In the genomic region with DNA sequence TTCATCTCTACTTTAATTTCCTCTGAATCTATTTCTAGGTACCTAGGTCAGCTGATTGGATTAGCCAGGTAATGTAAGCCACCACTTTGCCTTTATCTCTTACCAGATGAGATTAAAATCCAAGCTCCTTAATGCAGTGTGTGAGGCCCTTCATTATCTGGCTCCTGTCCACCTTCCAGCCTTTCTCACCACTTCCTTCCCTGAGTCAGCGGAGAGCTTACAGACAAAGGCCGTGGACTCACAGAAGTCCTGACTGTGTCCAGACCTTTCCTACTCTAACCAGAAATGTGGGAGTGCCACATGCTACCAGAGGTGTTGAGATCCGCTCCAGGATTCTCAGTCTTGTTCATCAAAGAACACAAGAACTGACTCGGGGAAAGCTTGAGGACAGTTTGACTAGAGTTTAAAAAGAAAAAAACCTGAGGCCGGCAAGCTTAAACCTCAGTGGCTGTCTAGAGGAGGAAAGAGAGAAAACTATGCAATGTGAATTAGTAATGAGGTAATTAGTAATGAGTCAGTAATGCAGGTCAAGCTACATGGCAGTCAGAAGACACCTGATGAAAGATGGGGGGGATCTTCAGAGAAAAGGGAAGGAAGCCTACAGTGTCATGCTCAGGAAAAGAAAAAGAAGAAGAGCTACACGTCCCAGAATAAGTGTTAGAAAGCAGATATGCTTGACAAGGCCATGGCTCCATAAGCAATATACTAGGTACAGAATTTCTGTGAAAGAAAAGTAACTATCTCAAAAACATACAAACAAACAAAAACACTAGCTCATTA, we compare ENCODE assay signal across 34 mouse cellular contexts. TPM values are rescaled to one million over a fixed set of nuclear protein-coding genes. Genes with fewer than 3 reads are reported as not detected.
DNase-seq lines count a peak whose midpoint lies in the region; ATAC-seq and TF ChIP-seq lines count a peak whose summit lies in the region.
"Had no signal": no experiment of that assay in that cellular context is flagged by ENCODE, and none has a peak within 500 bp of the region (broad histone marks: within the 10 kb centered on the region; RNA-seq: fewer than 3 reads in every experiment).

No protein-coding gene starts in this region.

- H3K4me3 ChIP-seq in small intestine, adult 2 months (ENCODE audit: low read depth, low read length) = no peak overlapping the region
- H3K4me3 ChIP-seq: forebrain, embryonic 13.5 days; heart, adult 2 months; hindbrain, embryonic 12.5 days; intestine, embryonic 15.5 days; limb, embryonic 10.5 days; limb, embryonic 15.5 days; liver, embryonic 13.5 days; neural tube, embryonic 12.5 days had no signal

- WGBS in small intestine, adult 2 months = 50% methylated on average over 6 of the region's 6 CpGs

- H3K27me3 ChIP-seq in small intestine, adult 2 months (ENCODE audit: control insufficient read depth, insufficient read depth, low read length) = no peaks in the 10 kb centered on the region
- H3K27me3 ChIP-seq: forebrain, embryonic 13.5 days; hindbrain, embryonic 12.5 days; intestine, embryonic 15.5 days; liver, embryonic 13.5 days; neural tube, embryonic 12.5 days had no signal

- peak overlapping the region; percentile 20; the same call in 1 of the 2 replicates for H3K27ac ChIP-seq in small intestine, adult 2 months (ENCODE audit: insufficient read depth, low read depth, low read length)
- H3K27ac ChIP-seq: forebrain, embryonic 13.5 days; heart, adult 2 months; hindbrain, embryonic 12.5 days; hindbrain, postnatal 0 days; intestine, embryonic 15.5 days; limb, embryonic 10.5 days; limb, embryonic 15.5 days; liver, embryonic 13.5 days; neural tube, embryonic 12.5 days had no signal

- H3K4me1 ChIP-seq in small intestine, adult 2 months (ENCODE audit: control insufficient read depth, insufficient read depth, insufficient read length, low read length) = peaks cover 12% of the 10 kb centered on the region; the same call in 1 of the 2 replicates
- H3K4me1 ChIP-seq: forebrain, embryonic 13.5 days; hindbrain, embryonic 12.5 days; intestine, embryonic 15.5 days; limb, embryonic 10.5 days; limb, embryonic 15.5 days; liver, embryonic 13.5 days; neural tube, embryonic 12.5 days had no signal

- DNase-seq in 3134 (ENCODE audit: extremely low read depth, insufficient read length, low spot score) = peak; percentile 45
- peak; percentile 73 for DNase-seq in 416B (ENCODE audit: low read depth)
- DNase-seq in layer of hippocampus, adult 11-12 months (ENCODE audit: low spot score) = no peak
- DNase-seq in spleen, postnatal 36 days (ENCODE audit: low spot score in 2 of 2) = no peak
- no peak for DNase-seq in lung, adult 18-20 months
- DNase-seq: adrenal gland, adult 2 months; adrenal gland, postnatal 36 days; cerebellum, adult 2 months; cerebellum, postnatal 14 days; gastrocnemius, postnatal 25 days; heart, adult 2 months; heart, postnatal 36 days; kidney, adult 2 months; kidney, postnatal 36 days; layer of hippocampus, postnatal 36 days; liver, embryonic 13.5 days; lung, adult 2 months; lung, postnatal 10 days; right cerebral cortex, postnatal 14 days; thymus, adult 18-20 months; thymus, postnatal 36 days had no signal

- TF ChIP-seq POLR2A in small intestine, adult 2 months (IDR thresholded peaks at IDR 0.05; ENCODE audit: low read depth, low read length) = no peak

- 0 out of 2 replicates have a peak, but pooled peaks have one; percentile 60 for ATAC-seq in common myeloid progenitor, adult 5-6 weeks (replicated peaks; ENCODE audit: low read depth, poor library complexity, severe bottlenecking)
- ATAC-seq: forebrain, embryonic 13.5 days; hindbrain, postnatal 0 days; midbrain, embryonic 16.5 days had no signal

- H3K36me3 ChIP-seq in small intestine, adult 2 months (ENCODE audit: control insufficient read depth, insufficient read depth, low read length) = no peaks in the 10 kb centered on the region
- H3K36me3 ChIP-seq: G1E; hindbrain, embryonic 12.5 days; intestine, embryonic 15.5 days; limb, embryonic 10.5 days; limb, embryonic 15.5 days; liver, embryonic 13.5 days; neural tube, embryonic 12.5 days had no signal

- no peak for TF ChIP-seq CTCF in small intestine, adult 2 months (IDR thresholded peaks at IDR 0.05; ENCODE audit: extremely low read depth, insufficient read length, insufficient replicate concordance, low read depth, low read length)

RNA-seq across cellular contexts. Expression of a gene that starts 14.5 kb away (rescaled TPM):
- total RNA-seq in common myeloid progenitor, adult 5-6 weeks (2017) = 14.2 and 15.1 TPM in 2 replicates
- 1.8 and 4.1 TPM in 2 replicates for polyA plus RNA-seq in small intestine, adult 2 months (2012; rRNA removed)

RNA-seq across cellular contexts. Expression of a gene that starts 45.9 kb away (rescaled TPM):
- total RNA-seq in common myeloid progenitor, adult 5-6 weeks (2017) = not detected in 2 replicates
- polyA plus RNA-seq in small intestine, adult 2 months (2012; rRNA removed) = 0.04 and 0.16 TPM in 2 replicates
- total RNA-seq: gastrocnemius, postnatal 25 days; hindbrain, postnatal 0 days had no signal
- polyA plus RNA-seq: cerebellum, adult 2 months; embryonic facial prominence, embryonic 11.5 days; forebrain, embryonic 13.5 days; G1E; heart, adult 2 months; limb, embryonic 15.5 days; liver, embryonic 13.5 days; midbrain, embryonic 11.5 days; neural tube, embryonic 12.5 days had no signal

Comparison
In these comparisons a context has a peak if more than half of its experiments do, and no peak if none do; other contexts are left out.
1. DNase-seq: peak in 3134 (single experiment) and 416B (single experiment); none in layer of hippocampus, adult 11-12 months (single experiment), spleen, postnatal 36 days (0 of 2) and lung, adult 18-20 months (0 of 2).